In the genomic region with DNA sequence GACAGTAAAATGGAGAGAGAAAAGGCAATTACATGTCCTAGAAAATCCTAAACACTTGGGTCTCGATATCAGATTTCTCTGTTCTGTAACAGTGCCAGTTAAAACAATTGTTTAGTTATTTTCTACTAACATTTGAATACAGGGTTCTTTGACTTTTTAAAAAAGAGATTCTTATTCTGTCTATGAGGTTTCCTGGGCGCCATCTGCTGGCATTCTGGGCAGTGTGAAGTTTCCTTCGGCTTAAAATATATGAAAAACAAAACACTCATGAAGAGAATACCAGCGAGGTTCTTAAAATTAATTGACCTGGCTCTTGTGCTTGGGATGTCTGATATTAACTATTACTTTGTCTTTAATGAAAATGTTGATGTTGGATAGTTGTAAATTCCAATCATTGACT, we compare ENCODE assay signal across 7 mouse cellular contexts. TPM values are rescaled to one million over a fixed set of nuclear protein-coding genes. Genes with fewer than 3 reads are reported as not detected.
DNase-seq lines count a peak whose midpoint lies in the region; ATAC-seq and TF ChIP-seq lines count a peak whose summit lies in the region.

No protein-coding gene starts in this region.

- H3K27me3 ChIP-seq in heart, postnatal 0 days (ENCODE audit: control insufficient read depth, insufficient read depth, low read length) = no peaks in the 10 kb centered on the region

- peak; percentile 52 for TF ChIP-seq CTCF in heart, postnatal 0 days (IDR thresholded peaks at IDR 0.05; ENCODE audit: low read depth)
- peak; percentile 39; the same call in 1 of the 2 replicates for TF ChIP-seq CTCF in cortical plate, adult 2 months (IDR thresholded peaks at IDR 0.05; ENCODE audit: extremely low read depth, insufficient read depth, low read length)

- H3K4me2 ChIP-seq in heart, postnatal 0 days (ENCODE audit: low read depth, low read length) = no peak overlapping the region

- no peak for ATAC-seq in heart, postnatal 0 days (ENCODE audit: insufficient read depth, low read depth)

- no peak overlapping the region for H3K9ac ChIP-seq in heart, postnatal 0 days (replicated peaks; ENCODE audit: low read depth, low read length)

- no peak overlapping the region for H3K4me3 ChIP-seq in heart, postnatal 0 days (ENCODE audit: low read depth, low read length)
- H3K4me3 ChIP-seq in cortical plate, adult 2 months (ENCODE audit: insufficient read depth, low read length) = no peak overlapping the region

- intact Hi-C loops in heart, postnatal 25 days (cut with DNase I) = loop anchor here (10.0 kb wide), 1 partner anchor 172 kb away; the partner anchor contains the start of gene Snap25

- WGBS in heart, postnatal 0 days = 56% methylated on average over 4 of the region's 4 CpGs

- no peak for TF ChIP-seq EP300 in heart, postnatal 0 days (IDR thresholded peaks at IDR 0.05; ENCODE audit: low read depth)

- H3K9me3 ChIP-seq in heart, postnatal 0 days (replicated peaks; ENCODE audit: control insufficient read depth, low read length) = no peaks in the 10 kb centered on the region

- DNase-seq in heart, postnatal 0 days (ENCODE audit: low spot score) = no peak
- no peak for DNase-seq in heart, postnatal 25 days (ENCODE audit: low spot score)
- DNase-seq in ovary, postnatal 36 days (ENCODE audit: low spot score) = peak; percentile 17
- no peak for DNase-seq in ovary, adult 18-20 months (ENCODE audit: low spot score)
- peak; percentile 64 to 78 for DNase-seq in right cerebral cortex, adult 2 months (ENCODE audit: low spot score in 2 of 2)
- no peak for DNase-seq in neural tube, embryonic 10.5 days (ENCODE audit: extremely low spot score, low spot score)

- TF ChIP-seq POLR2A in cortical plate, adult 2 months (IDR thresholded peaks at IDR 0.05; ENCODE audit: extremely low read depth, insufficient read depth, low read length) = no peak

- peaks cover 37% of the 10 kb centered on the region for H3K36me3 ChIP-seq in heart, postnatal 0 days (replicated peaks; ENCODE audit: control insufficient read depth, insufficient read depth, low read length)

- no peak overlapping the region for H3K27ac ChIP-seq in heart, postnatal 0 days (ENCODE audit: low read depth)
- H3K27ac ChIP-seq in cortical plate, adult 2 months (ENCODE audit: insufficient read depth, low read length) = no peak overlapping the region

- H3K4me1 ChIP-seq in heart, postnatal 0 days (ENCODE audit: control insufficient read depth, insufficient read depth) = peaks cover 7% of the 10 kb centered on the region
- H3K4me1 ChIP-seq in cortical plate, adult 2 months (ENCODE audit: control insufficient read depth, insufficient read depth, low read length) = no peaks in the 10 kb centered on the region; the same call in 1 of the 2 replicates

RNA-seq across cellular contexts. Expression of gene AL731706.2, which starts 1.4 kb away (rescaled TPM):
- not detected in 2 replicates for total RNA-seq in heart, postnatal 0 days (2014; rRNA removed; ENCODE audit: low replicate concordance)
- polyA plus RNA-seq in heart, postnatal 0 days (2015; fragmentation: Nextera tagmentation; extraction: Ambion mirVana) = 72.6 and 84.7 TPM in 2 replicates
- total RNA-seq in heart, postnatal 25 days (2021) = 10 to 100 TPM; 27.9 to 50.0 TPM
- polyA plus RNA-seq in cortical plate, adult 2 months (2012; rRNA removed) = not detected in 2 replicates

RNA-seq across cellular contexts. Expression of gene Slx4ip, which starts 4.2 kb away (rescaled TPM):
- 0.93 and 1.2 TPM in 2 replicates for total RNA-seq in heart, postnatal 0 days (2014; rRNA removed; ENCODE audit: low replicate concordance)
- 2.1 and 2.6 TPM in 2 replicates for polyA plus RNA-seq in heart, postnatal 0 days (2015; fragmentation: Nextera tagmentation; extraction: Ambion mirVana)
- 1 to 10 TPM; 1.9 to 2.5 TPM for total RNA-seq in heart, postnatal 25 days (2021)
- 3.5 and 4.0 TPM in 2 replicates for polyA plus RNA-seq in cortical plate, adult 2 months (2012; rRNA removed)

RNA-seq across cellular contexts. Expression of gene AL731706.1, which starts 4.3 kb away (rescaled TPM):
- total RNA-seq in heart, postnatal 0 days (2014; rRNA removed; ENCODE audit: low replicate concordance) = 14.1 and 27.9 TPM in 2 replicates
- polyA plus RNA-seq in heart, postnatal 0 days (2015; fragmentation: Nextera tagmentation; extraction: Ambion mirVana) = 73.1 and 84.7 TPM in 2 replicates
- total RNA-seq in heart, postnatal 25 days (2021) = 10 to 100 TPM; 24.9 to 32.9 TPM
- 33.2 and 37.6 TPM in 2 replicates for polyA plus RNA-seq in cortical plate, adult 2 months (2012; rRNA removed)

RNA-seq across cellular contexts. Expression of gene Mkks, which starts 4.3 kb away (rescaled TPM):
- 17.6 and 20.8 TPM in 2 replicates for total RNA-seq in heart, postnatal 0 days (2014; rRNA removed; ENCODE audit: low replicate concordance)
- polyA plus RNA-seq in heart, postnatal 0 days (2015; fragmentation: Nextera tagmentation; extraction: Ambion mirVana) = 14.6 and 20.8 TPM in 2 replicates
- total RNA-seq in heart, postnatal 25 days (2021) = 10 to 100 TPM; 39.7 to 43.5 TPM
- polyA plus RNA-seq in cortical plate, adult 2 months (2012; rRNA removed) = 11.9 and 12.3 TPM in 2 replicates

Comparison
In these comparisons a context has a peak if more than half of its experiments do, and no peak if none do; other contexts are left out.
1. DNase-seq: peak in ovary, postnatal 36 days (single experiment) and right cerebral cortex, adult 2 months (2 of 2); none in heart, postnatal 0 days (single experiment), heart, postnatal 25 days (single experiment), ovary, adult 18-20 months (single experiment) and neural tube, embryonic 10.5 days (single experiment).
2. RNA of gene AL731706.2, which starts 1.4 kb away (total RNA-seq): 27.9 to 50.0 TPM in heart, postnatal 25 days; not detected in heart, postnatal 0 days; every median in the first group is over 10 times any median in the second.